Mouse (Mus musculus): ENCODE measurements at regions not wholly inside any gene's neighbourhood (a gene's known extent, or its start where the extent isn't known, plus 50 kb on each side); places are given as distances from the start of the nearest gene placed in this dataset.
A peak's percentile ranks its signal among the peaks of the same experiment; 100 is the strongest.
"Not testable (repeated sequence)": the region's sequence is repeated elsewhere in the genome, so short reads cannot be mapped to it uniquely, and the experiment has no call there.

GRCm38 (mm10) chr4:3049972-3050846 is 116.9 kb upstream of the Vmn1r2 start:
- peak; percentile 2 for DNase-seq
- intact Hi-C loops (cut with DNase I; ENCODE audit: low total_unique reads): no loop called here

GRCm38 (mm10) chr4:3050847-3051135 is 116.3 kb upstream of the Vmn1r2 start:
- no peak for DNase-seq

GRCm38 (mm10) chr4:3051212-3051611 is 115.9 kb upstream of the Vmn1r2 start:
- intact Hi-C loops (cut with DNase I; ENCODE audit: low total_unique reads): no loop called here
- peak; percentile 1 for DNase-seq

More at GRCm38 (mm10) chr4:3050847-3051135, 116.3 kb upstream of the Vmn1r2 start:
- intact Hi-C loops (cut with DNase I; ENCODE audit: low total_unique reads): no loop called here

- peak; percentile 3 for DNase-seq
- intact Hi-C loops (cut with DNase I; ENCODE audit: low total_unique reads): no loop called here
Measured at GRCm38 (mm10) chr4:3052314-3053059, 114.6 kb upstream of the Vmn1r2 start.

- intact Hi-C loops (cut with DNase I; ENCODE audit: low total_unique reads): no loop called here
Measured at GRCm38 (mm10) chr4:3053060-3053406, 114.1 kb upstream of the Vmn1r2 start.

GRCm38 (mm10) chr4:3053496-3054216 is 113.5 kb upstream of the Vmn1r2 start:
- DNase-seq: peak; percentile 1

More at GRCm38 (mm10) chr4:3053060-3053406, 114.1 kb upstream of the Vmn1r2 start:
- DNase-seq: peak; percentile 2

GRCm38 (mm10) chr4:3054886-3055285 is 112.2 kb upstream of the Vmn1r2 start:
- no peak for DNase-seq
- intact Hi-C loops (cut with DNase I; ENCODE audit: low total_unique reads): no loop called here

More at GRCm38 (mm10) chr4:3053496-3054216, 113.5 kb upstream of the Vmn1r2 start:
- intact Hi-C loops (cut with DNase I; ENCODE audit: low total_unique reads): no loop called here

- DNase-seq: no peak
Measured at GRCm38 (mm10) chr4:3055396-3055795, 111.7 kb upstream of the Vmn1r2 start.

GRCm38 (mm10) chr4:3059511-3060054 is 107.5 kb upstream of the Vmn1r2 start:
- intact Hi-C loops (cut with DNase I; ENCODE audit: low total_unique reads): no loop called here
- DNase-seq: no peak

More at GRCm38 (mm10) chr4:3055396-3055795, 111.7 kb upstream of the Vmn1r2 start:
- intact Hi-C loops (cut with DNase I; ENCODE audit: low total_unique reads): no loop called here

GRCm38 (mm10) chr4:3062027-3062605 is 105.0 kb upstream of the Vmn1r2 start:
- peak; percentile 2 for DNase-seq
- intact Hi-C loops (cut with DNase I; ENCODE audit: low total_unique reads): no loop called here

GRCm38 (mm10) chr4:3063966-3064365 is 103.2 kb upstream of the Vmn1r2 start:
- no peak for DNase-seq
- intact Hi-C loops (cut with DNase I; ENCODE audit: low total_unique reads): no loop called here

GRCm38 (mm10) chr4:3064571-3064970 is 102.5 kb upstream of the Vmn1r2 start:
- no peak for DNase-seq
- intact Hi-C loops (cut with DNase I; ENCODE audit: low total_unique reads): no loop called here

- DNase-seq; intact Hi-C loops (cut with DNase I; ENCODE audit: low total_unique reads): not testable (repeated sequence)
Measured at GRCm38 (mm10) chr4:3065335-3065734, 101.8 kb upstream of the Vmn1r2 start.

- DNase-seq: peak; percentile 1
- intact Hi-C loops (cut with DNase I; ENCODE audit: low total_unique reads): no loop called here
Measured at GRCm38 (mm10) chr4:3066051-3066736, 100.9 kb upstream of the Vmn1r2 start.

GRCm38 (mm10) chr4:3067265-3067664 is 99.9 kb upstream of the Vmn1r2 start:
- DNase-seq: peak; percentile 2
- intact Hi-C loops (cut with DNase I; ENCODE audit: low total_unique reads): loop anchor here (1.0 kb wide), 1 partner anchor 14 kb away; no protein-coding TSS in a partner anchor

GRCm38 (mm10) chr4:3067666-3068065 is 99.5 kb upstream of the Vmn1r2 start:
- intact Hi-C loops (cut with DNase I; ENCODE audit: low total_unique reads): loop anchor here (1.0 kb wide), 1 partner anchor 14 kb away; no protein-coding TSS in a partner anchor

GRCm38 (mm10) chr4:3068306-3069223 is 98.6 kb upstream of the Vmn1r2 start:
- DNase-seq: peak; percentile 1
- intact Hi-C loops (cut with DNase I; ENCODE audit: low total_unique reads): no loop called here

More at GRCm38 (mm10) chr4:3067666-3068065, 99.5 kb upstream of the Vmn1r2 start:
- DNase-seq: peak; percentile 15

- DNase-seq: no peak
- intact Hi-C loops (cut with DNase I; ENCODE audit: low total_unique reads): no loop called here
Measured at GRCm38 (mm10) chr4:3069341-3069740, 97.8 kb upstream of the Vmn1r2 start.

Data from gastrocnemius, postnatal 14 days (tissue).